Mouse (Mus musculus) lung, postnatal 10 days (tissue): Measurements from ENCODE around the gene Nol9.

Experiments used
- DNase-seq: peaks from one replicate; pipeline ENCODE4 v3.0.0; 2021

Gene Nol9

GRCm38 (mm10) chr4:152095937-152096910 is 57.1 kb downstream of the Nol9 start:
- DNase-seq = peak; percentile 90

GRCm38 (mm10) chr4:152096927-152097326 is 57.8 kb downstream of the Nol9 start:
- DNase-seq = no peak

- peak; percentile 60 for DNase-seq
These were observed 59.0 kb downstream of the Nol9 start for GRCm38 (mm10) chr4:152097911-152098799.

GRCm38 (mm10) chr4:152100541-152100940 is 61.4 kb downstream of the Nol9 start:
- no peak for DNase-seq

- peak; percentile 48 for DNase-seq
These were observed 62.0 kb downstream of the Nol9 start for GRCm38 (mm10) chr4:152101081-152101653.

GRCm38 (mm10) chr4:152101921-152102320 is 62.8 kb downstream of the Nol9 start:
- DNase-seq = no peak

GRCm38 (mm10) chr4:152103025-152103424 is 63.9 kb downstream of the Nol9 start:
- DNase-seq = peak; percentile 86

GRCm38 (mm10) chr4:152106746-152107145 is 67.6 kb downstream of the Nol9 start:
- DNase-seq = no peak

- DNase-seq = peak; percentile 83
These were observed 68.4 kb downstream of the Nol9 start for GRCm38 (mm10) chr4:152107493-152107892.

GRCm38 (mm10) chr4:152107971-152108509 is 68.9 kb downstream of the Nol9 start:
- DNase-seq = peak; percentile 87

GRCm38 (mm10) chr4:152108673-152109072 is 69.6 kb downstream of the Nol9 start:
- no peak for DNase-seq

GRCm38 (mm10) chr4:152109509-152109908 is 70.4 kb downstream of the Nol9 start:
- no peak for DNase-seq

GRCm38 (mm10) chr4:152110689-152111088 is 71.6 kb downstream of the Nol9 start:
- DNase-seq = no peak
